Mouse (Mus musculus) forebrain, embryonic 12.5 days (tissue): ENCODE results near the gene D630036H23Rik. TPM values are rescaled to one million over a fixed set of nuclear protein-coding genes. Genes with fewer than 3 reads are reported as not detected.

Experiments used
- ATAC-seq: fragments of 200-750 bp; cut with Nextera tagmentation; 2 replicates; pipeline ENCODE4 v1.8.0; 2017; ENCODE audit warnings: moderate TSS enrichment; ENCODE audit not compliant: low FRiP score
- H3K27ac ChIP-seq: fragments of 300-500 bp; sonication (generic); 2 replicates; pipeline ENCODE4 v1.5.1; 2016; ENCODE audit warnings: mild to moderate bottlenecking
- H3K27me3 ChIP-seq: fragments of 300-500 bp; sonication (generic); 2 replicates; pipeline ENCODE4 v1.6.1; 2016; ENCODE audit warnings: mild to moderate bottlenecking
- H3K36me3 ChIP-seq: fragments of 300-500 bp; sonication (generic); replicated peaks from 2 replicates; pipeline ENCODE4 v1.6.1; 2016; ENCODE audit warnings: mild to moderate bottlenecking
- H3K4me1 ChIP-seq: fragments of 300-500 bp; sonication (generic); 2 replicates; pipeline ENCODE4 v1.6.1; 2016
- H3K4me2 ChIP-seq: fragments of 300-500 bp; sonication (generic); 2 replicates; pipeline ENCODE4 v1.6.1; 2016; ENCODE audit warnings: mild to moderate bottlenecking, moderate library complexity
- H3K4me3 ChIP-seq: fragments of 300-500 bp; sonication (generic); replicated peaks from 2 replicates; pipeline ENCODE4 v1.5.1; 2016; ENCODE audit warnings: mild to moderate bottlenecking
- H3K9ac ChIP-seq: fragments of 300-500 bp; sonication (generic); 2 replicates; pipeline ENCODE4 v1.6.1; 2016; ENCODE audit warnings: mild to moderate bottlenecking
- H3K9me3 ChIP-seq: fragments of 300-500 bp; sonication (generic); 2 replicates; pipeline ENCODE4 v1.6.1; 2016
- WGBS: fragments of 180-500 bp; shearing (Covaris S2); methylation state at CpG from one replicate; pipeline ENCODE4 v1.1.7; 2016; 5-methylcytosine and 5-hydroxymethylcytosine counted together
- polyA plus RNA-seq: library from polyadenylated mRNA; unstranded; fragments of >200 nt; fragmentation: Nextera tagmentation; extraction: Ambion mirVana; gene quantifications from 2 replicates; pipeline ENCODE4 v1.2.1, GENCODE M21; 2016

Gene D630036H23Rik
- polyA plus RNA-seq, 1 experiment from 2014 or later = 2.4 TPM

DNA sequence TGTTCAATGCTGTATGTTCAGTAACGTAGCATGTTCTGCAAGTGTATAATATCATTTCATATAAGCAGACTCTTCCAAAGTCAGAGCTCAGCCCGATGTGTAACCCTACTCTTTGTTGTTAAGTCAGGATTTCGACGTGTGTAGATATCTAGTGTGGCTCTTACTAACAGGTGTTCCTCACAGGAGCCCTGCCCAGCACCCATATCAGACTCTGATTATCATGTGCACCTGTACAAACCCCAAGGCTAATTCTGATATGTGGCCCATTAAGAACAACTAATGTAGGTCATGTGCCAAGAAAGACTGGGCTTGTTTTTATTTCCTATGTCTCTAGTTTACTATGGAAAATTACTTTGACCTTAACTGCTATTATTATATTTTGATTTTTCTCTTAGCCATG is 18.0 kb downstream of the D630036H23Rik start:
- WGBS = 92% methylated on average over 4 of the region's 4 CpGs

GRCm38 (mm10) chr12:36360693-36361092 is 21.3 kb downstream of the D630036H23Rik start:
- no peak overlapping the region for H3K27ac ChIP-seq
- ATAC-seq = no peak
- no peaks in the 10 kb centered on the region for H3K4me1 ChIP-seq
- H3K27me3 ChIP-seq = no peaks in the 10 kb centered on the region
- H3K4me3 ChIP-seq = no peak overlapping the region
- no peak overlapping the region for H3K9ac ChIP-seq
- WGBS = 96% methylated on average over 5 of the region's 5 CpGs
- no peaks in the 10 kb centered on the region for H3K9me3 ChIP-seq
- H3K4me2 ChIP-seq = no peak overlapping the region
- H3K36me3 ChIP-seq = no peaks in the 10 kb centered on the region

More for the DNA sequence above, 18.0 kb downstream of the D630036H23Rik start:
- Histone ChIP-seq H3K4me2 (no peak overlapping the region), H3K36me3 (no peaks in the 10 kb centered on the region), H3K4me3 (no peak overlapping the region), H3K9ac (no peak overlapping the region), H3K27me3 (no peaks in the 10 kb centered on the region), H3K9me3 (no peaks in the 10 kb centered on the region), H3K27ac (no peak overlapping the region), H3K4me1 (no peaks in the 10 kb centered on the region)
- ATAC-seq = no peak

DNA sequence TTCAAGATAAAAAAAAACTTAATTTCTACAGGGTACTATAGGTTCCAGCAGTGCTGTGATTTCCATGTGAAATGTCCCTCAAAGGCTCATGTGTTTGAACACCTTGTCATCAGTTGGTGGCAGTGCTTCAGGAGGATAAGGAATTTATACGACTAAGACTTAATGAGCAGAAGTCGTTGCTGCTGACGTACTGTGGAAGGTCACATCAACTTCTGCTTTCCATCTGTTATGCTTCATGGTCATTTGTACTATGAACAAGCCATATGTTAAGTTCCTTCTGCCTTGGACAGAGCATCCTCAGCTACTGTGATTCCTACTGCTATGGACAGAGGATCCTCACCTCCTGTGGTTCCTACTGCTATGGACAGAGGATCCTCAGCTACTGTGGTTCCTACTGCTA is 21.9 kb downstream of the D630036H23Rik start:
- H3K27ac ChIP-seq = no peak overlapping the region
- H3K27me3 ChIP-seq = no peaks in the 10 kb centered on the region
- no peak for ATAC-seq
- 95% methylated on average over 3 of the region's 3 CpGs for WGBS
- no peaks in the 10 kb centered on the region for H3K4me1 ChIP-seq
- H3K36me3 ChIP-seq = no peaks in the 10 kb centered on the region
- H3K9ac ChIP-seq = no peak overlapping the region
- no peak overlapping the region for H3K4me3 ChIP-seq
- H3K4me2 ChIP-seq = no peak overlapping the region
- H3K9me3 ChIP-seq = no peaks in the 10 kb centered on the region

- no peaks in the 10 kb centered on the region for H3K27me3 ChIP-seq
- H3K27ac ChIP-seq = no peak overlapping the region
- 58% methylated on average over 4 of the region's 4 CpGs for WGBS
- no peak overlapping the region for H3K4me2 ChIP-seq
- no peak overlapping the region for H3K9ac ChIP-seq
- no peaks in the 10 kb centered on the region for H3K4me1 ChIP-seq
- H3K36me3 ChIP-seq = no peaks in the 10 kb centered on the region
- no peak overlapping the region for H3K4me3 ChIP-seq
- no peak for ATAC-seq
- H3K9me3 ChIP-seq = no peaks in the 10 kb centered on the region
Observed at GRCm38 (mm10) chr12:36344131-36344530, 37.9 kb downstream of the D630036H23Rik start.

- no peak for ATAC-seq
- H3K4me3 ChIP-seq = no peak overlapping the region
- H3K4me1 ChIP-seq = no peaks in the 10 kb centered on the region
- H3K27me3 ChIP-seq = no peaks in the 10 kb centered on the region
- H3K36me3 ChIP-seq = no peaks in the 10 kb centered on the region
- no peaks in the 10 kb centered on the region for H3K9me3 ChIP-seq
- H3K27ac ChIP-seq = no peak overlapping the region
- H3K4me2 ChIP-seq = no peak overlapping the region
- 86% methylated on average over 9 of the region's 9 CpGs for WGBS
- no peak overlapping the region for H3K9ac ChIP-seq
Observed at GRCm38 (mm10) chr12:36333837-36334281, 48.1 kb downstream of the D630036H23Rik start.

- no peak for ATAC-seq
- 87% methylated on average over 1 of the region's 1 CpGs for WGBS
- no peak overlapping the region for H3K4me3 ChIP-seq
Observed at GRCm38 (mm10) chr12:36332676-36333075, 49.3 kb downstream of the D630036H23Rik start.

More at GRCm38 (mm10) chr12:36332676-36333075, 49.3 kb downstream of the D630036H23Rik start:
- H3K27me3 ChIP-seq = no peaks in the 10 kb centered on the region
- H3K4me1 ChIP-seq = no peaks in the 10 kb centered on the region
- no peaks in the 10 kb centered on the region for H3K9me3 ChIP-seq
- H3K4me2 ChIP-seq = no peak overlapping the region
- no peak overlapping the region for H3K27ac ChIP-seq
- H3K9ac ChIP-seq = no peak overlapping the region
- H3K36me3 ChIP-seq = no peaks in the 10 kb centered on the region

Other genes with a start within 250 kb of the D630036H23Rik start
- gene Ankmy2, start 225.1 kb downstream of the D630036H23Rik start, polyA plus RNA-seq = 32.1 and 34.2 TPM in 2 replicates
- gene Bzw2, start 224.1 kb downstream of the D630036H23Rik start, polyA plus RNA-seq = 309 and 332 TPM in 2 replicates
- not detected in 2 replicates for gene Lrrc72, start 128.8 kb downstream of the D630036H23Rik start, polyA plus RNA-seq
- gene Sostdc1, start 68.0 kb downstream of the D630036H23Rik start, polyA plus RNA-seq = 4.1 and 5.5 TPM in 2 replicates
- gene Ispd, start 731 bp downstream of the D630036H23Rik start, polyA plus RNA-seq = 8.0 and 8.4 TPM in 2 replicates